Mouse (Mus musculus) E14TG2a.4 (cell line): ENCODE measurements around the gene Neurl3.

Source experiments
- H3K27me3 ChIP-seq: 2 replicates; pipeline ENCODE4 v1.6.1; 2014; ENCODE audit warnings: low read length, control low read depth; ENCODE audit not compliant: insufficient read depth
- H3K36me3 ChIP-seq: 2 replicates; pipeline ENCODE4 v1.6.1; 2014; ENCODE audit warnings: low read length, control low read depth; ENCODE audit not compliant: insufficient read depth
- H3K4me1 ChIP-seq: replicated peaks from 2 replicates; pipeline ENCODE4 v1.6.1; 2014; ENCODE audit warnings: low read depth, low read length, control low read depth
- H3K4me3 ChIP-seq: replicated peaks from 2 replicates; pipeline ENCODE4 v1.5.1; 2014; ENCODE audit warnings: mild to moderate bottlenecking, low read length
- H3K9me3 ChIP-seq: 2 replicates; pipeline ENCODE4 v1.6.1; 2014; ENCODE audit warnings: low read length, control low read depth
- CTCF ChIP-seq: conservative IDR thresholded peaks from 2 replicates; pipeline ENCODE4 v1.5.1; 2014; ENCODE audit warnings: low read length
- NANOG ChIP-seq: IDR thresholded peaks from 2 replicates; pipeline ENCODE4 v1.6.1; 2014; ENCODE audit warnings: borderline replicate concordance, low read length, mixed read lengths
- POU5F1 ChIP-seq: IDR thresholded peaks from 2 replicates; pipeline ENCODE4 v1.6.1; 2014; ENCODE audit warnings: low read length, borderline replicate concordance

Gene Neurl3

DNA sequence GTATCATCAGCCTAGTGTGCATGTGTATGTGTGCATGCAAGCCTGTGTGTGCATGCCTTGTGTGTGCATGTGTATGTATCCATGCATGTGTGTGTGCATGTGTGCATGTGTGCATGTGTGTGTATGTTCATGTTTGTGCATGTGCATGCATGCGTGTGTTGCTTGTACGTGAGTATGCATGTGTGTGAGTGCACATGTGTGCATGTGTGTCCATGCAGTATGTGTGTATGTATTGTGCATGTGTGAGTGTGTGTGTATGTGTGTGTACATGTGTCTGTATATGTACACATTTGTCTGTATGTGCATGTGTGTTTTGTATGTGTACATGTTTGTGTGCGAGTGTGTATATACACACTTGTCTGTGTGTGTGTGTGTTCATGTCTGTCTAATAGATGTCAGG, 6.9 kb downstream of the Neurl3 start:
- TF ChIP-seq NANOG, result no peak
- H3K4me3 ChIP-seq, result no peak overlapping the region
- H3K4me1 ChIP-seq, result peaks cover 19% of the 10 kb centered on the region
- no peaks in the 10 kb centered on the region for H3K9me3 ChIP-seq
- no peaks in the 10 kb centered on the region for H3K36me3 ChIP-seq
- H3K27me3 ChIP-seq, result peaks cover 73% of the 10 kb centered on the region

GRCm38 (mm10) chr1:36266293-36266692, 8.2 kb downstream of the Neurl3 start:
- no peak for TF ChIP-seq NANOG
- TF ChIP-seq CTCF, result no peak
- TF ChIP-seq POU5F1, result no peak
- no peaks in the 10 kb centered on the region for H3K36me3 ChIP-seq
- H3K4me1 ChIP-seq, result peaks cover 20% of the 10 kb centered on the region
- peaks cover 60% of the 10 kb centered on the region for H3K27me3 ChIP-seq
- no peaks in the 10 kb centered on the region for H3K9me3 ChIP-seq
- no peak overlapping the region for H3K4me3 ChIP-seq

DNA sequence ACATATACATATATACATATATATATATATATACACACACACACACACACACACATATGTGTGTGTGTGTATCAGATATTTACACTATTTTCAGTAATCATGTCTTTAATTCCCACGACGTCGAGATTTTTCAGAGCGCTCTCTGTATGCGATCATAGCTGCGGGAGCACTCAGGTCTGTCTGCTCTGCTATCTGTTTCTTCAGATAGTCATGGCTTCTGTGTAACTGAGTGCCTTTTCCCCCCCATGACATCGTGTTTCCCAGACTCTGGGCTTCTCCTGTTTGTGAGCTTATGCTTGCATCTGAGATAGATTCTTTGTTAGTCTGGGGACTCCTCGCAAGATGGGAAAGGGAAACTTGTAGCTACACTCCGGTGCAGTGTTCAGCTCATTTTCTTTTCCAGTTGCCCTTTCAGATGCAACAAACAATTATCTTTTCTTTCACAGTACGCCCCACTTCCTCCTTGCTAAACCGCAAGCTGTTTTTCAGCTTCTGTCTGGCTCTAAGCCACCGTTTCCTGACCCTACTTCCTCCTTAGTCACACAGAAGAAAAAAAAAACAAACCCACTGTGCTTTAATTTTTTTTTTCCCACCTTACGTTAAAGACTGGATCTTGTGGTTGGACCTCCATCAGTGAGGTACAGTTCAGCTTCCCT, 10.5 kb downstream of the Neurl3 start:
- Histone ChIP-seq H3K27me3 (peaks cover 37% of the 10 kb centered on the region), H3K36me3 (no peaks in the 10 kb centered on the region), H3K4me1 (peaks cover 6% of the 10 kb centered on the region), H3K4me3 (no peak overlapping the region), H3K9me3 (no peaks in the 10 kb centered on the region)
- TF ChIP-seq POU5F1 (no peak), CTCF (no peak), NANOG (no peak)

DNA sequence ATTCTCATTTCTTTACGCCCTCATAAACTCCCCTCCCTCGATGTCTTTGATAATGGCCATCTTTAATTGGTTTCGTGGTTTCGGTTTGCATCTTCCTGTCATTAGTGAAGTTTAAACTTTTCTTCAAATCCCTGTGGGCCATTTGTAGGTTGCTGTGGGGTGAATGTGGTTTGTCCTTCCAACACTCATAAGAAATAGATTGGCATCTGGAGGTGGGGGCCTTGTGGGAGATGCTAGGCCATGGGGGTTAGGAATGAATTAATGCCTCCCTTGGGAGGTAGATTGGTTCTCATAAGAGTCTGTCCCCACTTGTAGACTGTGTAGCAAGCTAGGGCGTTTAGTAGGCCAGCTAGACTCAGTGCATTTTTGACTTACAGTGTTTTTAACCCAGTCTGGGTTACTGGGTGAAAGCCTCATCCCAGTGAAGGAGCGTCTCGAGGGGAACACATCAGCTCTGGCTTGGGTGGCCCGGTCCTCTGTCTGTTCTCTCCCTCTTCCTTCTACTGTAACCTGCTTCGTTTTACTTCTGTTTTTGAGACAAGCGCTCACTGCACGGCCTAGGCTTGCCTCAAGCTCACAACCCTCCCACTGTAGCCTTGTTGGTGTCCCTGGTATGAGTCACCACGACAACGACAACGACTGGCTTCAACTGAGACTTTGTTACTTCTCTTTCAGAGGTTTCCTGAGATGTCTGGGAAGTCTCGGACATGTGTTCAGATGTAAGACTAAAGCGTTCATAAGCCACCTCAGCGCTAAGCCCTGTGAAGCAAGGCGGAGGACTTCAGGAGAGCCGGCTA, 12.6 kb downstream of the Neurl3 start:
- Histone ChIP-seq H3K4me3 (no peak overlapping the region), H3K9me3 (no peaks in the 10 kb centered on the region), H3K27me3 (peaks cover 21% of the 10 kb centered on the region), H3K36me3 (no peaks in the 10 kb centered on the region), H3K4me1 (peaks cover 4% of the 10 kb centered on the region)
- TF ChIP-seq NANOG (no peak), CTCF (no peak), POU5F1 (no peak)

DNA sequence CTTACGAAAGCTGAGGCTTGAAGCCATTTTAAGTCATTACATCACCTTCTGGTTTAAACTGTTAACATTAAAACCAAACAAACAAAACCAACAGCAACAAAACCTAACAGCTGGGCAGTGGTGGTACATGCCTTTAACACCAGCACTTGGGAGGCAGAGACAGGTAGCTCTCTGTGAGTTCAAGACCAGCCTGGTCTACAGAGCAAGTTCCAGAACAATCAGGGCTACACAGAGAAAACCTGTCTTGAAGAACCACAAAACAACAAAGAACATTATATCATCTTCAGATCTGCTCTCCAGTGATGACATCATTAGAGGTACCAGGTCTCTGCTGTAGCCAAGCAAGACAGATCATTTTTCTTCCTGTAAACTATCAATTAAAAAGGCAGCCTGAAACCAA, 14.1 kb downstream of the Neurl3 start:
- peaks cover 14% of the 10 kb centered on the region for H3K27me3 ChIP-seq
- no peaks in the 10 kb centered on the region for H3K36me3 ChIP-seq
- TF ChIP-seq POU5F1 (no peak), NANOG (no peak), CTCF (no peak)
- peaks cover 5% of the 10 kb centered on the region; the same call in 1 of the 2 replicates for H3K9me3 ChIP-seq
- H3K4me1 ChIP-seq, result peaks cover 11% of the 10 kb centered on the region
- no peak overlapping the region for H3K4me3 ChIP-seq

DNA sequence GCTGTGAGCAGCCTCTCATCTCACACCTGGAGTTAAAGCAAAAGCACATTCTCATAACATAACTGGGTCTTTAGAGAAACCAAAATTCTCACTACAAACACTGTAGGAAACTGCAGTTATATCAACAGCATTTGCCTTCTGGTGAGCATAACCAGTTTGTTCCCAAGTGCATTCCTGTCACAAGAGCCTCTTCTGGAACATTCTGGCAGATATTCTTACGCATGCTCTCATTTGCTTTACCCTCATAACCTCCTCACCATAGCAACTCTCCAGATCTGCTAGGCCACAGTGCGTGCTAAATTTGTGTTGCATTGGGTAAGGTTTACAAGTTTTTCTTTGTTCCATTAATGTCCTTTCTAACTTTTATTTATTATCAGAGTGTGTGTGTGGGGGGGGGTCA, 15.2 kb downstream of the Neurl3 start:
- no peaks in the 10 kb centered on the region for H3K36me3 ChIP-seq
- TF ChIP-seq CTCF (no peak), NANOG (no peak), POU5F1 (no peak)
- H3K9me3 ChIP-seq, result peaks cover 5% of the 10 kb centered on the region; the same call in 1 of the 2 replicates

GRCm38 (mm10) chr1:36258631-36259030, 15.8 kb downstream of the Neurl3 start:
- Histone ChIP-seq H3K36me3 (no peaks in the 10 kb centered on the region), H3K9me3 (peaks cover 5% of the 10 kb centered on the region; the same call in 1 of the 2 replicates), H3K27me3 (peaks cover 25% of the 10 kb centered on the region), H3K4me3 (no peak overlapping the region), H3K4me1 (peaks cover 23% of the 10 kb centered on the region)
- TF ChIP-seq NANOG, result no peak
- TF ChIP-seq CTCF, result no peak
- no peak for TF ChIP-seq POU5F1

More for the DNA sequence above, 15.2 kb downstream of the Neurl3 start:
- Histone ChIP-seq H3K27me3 (peaks cover 20% of the 10 kb centered on the region), H3K4me3 (no peak overlapping the region), H3K4me1 (peaks cover 23% of the 10 kb centered on the region)

DNA sequence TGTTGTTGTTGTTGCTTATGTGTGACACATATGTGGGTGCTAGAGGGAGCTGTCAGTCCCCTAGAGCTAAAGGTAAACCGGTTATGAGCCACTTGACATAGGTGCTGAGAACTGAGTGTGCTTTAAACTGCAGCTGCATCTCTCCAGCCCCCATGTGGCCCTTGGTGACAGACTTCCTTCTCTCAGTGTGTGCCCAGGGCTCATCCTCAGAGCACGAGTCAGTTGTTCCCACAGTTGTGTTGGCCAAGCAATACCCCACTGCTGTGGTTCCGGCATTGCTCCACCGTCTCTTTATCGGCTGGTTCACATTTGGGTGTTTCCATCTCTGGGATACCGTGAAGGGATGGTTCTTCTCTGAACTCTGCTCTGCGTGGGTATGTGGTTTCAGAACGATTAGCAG, 17.2 kb downstream of the Neurl3 start:
- H3K4me3 ChIP-seq, result no peak overlapping the region
- TF ChIP-seq NANOG, result no peak
- TF ChIP-seq CTCF, result no peak
- TF ChIP-seq POU5F1, result no peak

More for the DNA sequence above, 17.2 kb downstream of the Neurl3 start:
- H3K4me1 ChIP-seq, result peaks cover 27% of the 10 kb centered on the region
- peaks cover 30% of the 10 kb centered on the region for H3K27me3 ChIP-seq
- peaks cover 5% of the 10 kb centered on the region; the same call in 1 of the 2 replicates for H3K9me3 ChIP-seq
- H3K36me3 ChIP-seq, result no peaks in the 10 kb centered on the region
